Mouse (Mus musculus) adrenal gland, postnatal 10 days (tissue): ENCODE measurements around the gene Tceanc2. TPM values are rescaled to one million over a fixed set of nuclear protein-coding genes. Genes with fewer than 3 reads are reported as not detected.

Experiments
- total RNA-seq, 2 experiments: library from RNA; stranded (reverse); gene quantifications; 2 replicates each; pipeline ENCODE4 v1.2.3; 2021

Tceanc2 gene
- total RNA-seq, 2 experiments from 2014 or later = 22.4 to 22.8 TPM

Other genes starting within 250 kb of the Tceanc2 start
- gene Mrpl37, start 112.2 kb downstream of the Tceanc2 start, total RNA-seq = 100 to 1,000 TPM in 1 of 2 experiments, 10 to 100 TPM in 1; 99.3 to 119 TPM
- gene Cyb5rl, start 112.1 kb downstream of the Tceanc2 start, total RNA-seq = 10 to 100 TPM; 14.8 to 20.1 TPM
- under 1 TPM in 1 of 2 experiments, not detected in 1; 0.12 TPM for gene Cdcp2, start 82.2 kb downstream of the Tceanc2 start, total RNA-seq
- 100 to 1,000 TPM; 288 to 289 TPM for gene Tmem59, start 717 bp downstream of the Tceanc2 start, total RNA-seq
- gene Ldlrad1, start 30.1 kb upstream of the Tceanc2 start, total RNA-seq = under 1 TPM in 1 of 2 experiments, not detected in 1; 0.27 TPM
- gene Lrrc42, start 74.4 kb upstream of the Tceanc2 start, total RNA-seq = 10 to 100 TPM; 29.3 to 29.5 TPM
- gene Hspb11, start 74.5 kb upstream of the Tceanc2 start, total RNA-seq = 10 to 100 TPM; 21.9 to 28.5 TPM
- gene Dio1, start 128.1 kb upstream of the Tceanc2 start, total RNA-seq = 10 to 100 TPM in 1 of 2 experiments, 1 to 10 TPM in 1; 9.1 to 12.2 TPM
- gene Yipf1, start 135.2 kb upstream of the Tceanc2 start, total RNA-seq = 10 to 100 TPM; 49.3 to 52.6 TPM
- 10 to 100 TPM; 15.2 to 16.9 TPM for gene Ndc1, start 188.7 kb upstream of the Tceanc2 start, total RNA-seq